Mouse (Mus musculus): ENCODE measurements at regions not wholly inside any gene's neighbourhood (a gene's known extent, or its start where the extent isn't known, plus 50 kb on each side); places are given as distances from the start of the nearest gene placed in this dataset.

DNA sequence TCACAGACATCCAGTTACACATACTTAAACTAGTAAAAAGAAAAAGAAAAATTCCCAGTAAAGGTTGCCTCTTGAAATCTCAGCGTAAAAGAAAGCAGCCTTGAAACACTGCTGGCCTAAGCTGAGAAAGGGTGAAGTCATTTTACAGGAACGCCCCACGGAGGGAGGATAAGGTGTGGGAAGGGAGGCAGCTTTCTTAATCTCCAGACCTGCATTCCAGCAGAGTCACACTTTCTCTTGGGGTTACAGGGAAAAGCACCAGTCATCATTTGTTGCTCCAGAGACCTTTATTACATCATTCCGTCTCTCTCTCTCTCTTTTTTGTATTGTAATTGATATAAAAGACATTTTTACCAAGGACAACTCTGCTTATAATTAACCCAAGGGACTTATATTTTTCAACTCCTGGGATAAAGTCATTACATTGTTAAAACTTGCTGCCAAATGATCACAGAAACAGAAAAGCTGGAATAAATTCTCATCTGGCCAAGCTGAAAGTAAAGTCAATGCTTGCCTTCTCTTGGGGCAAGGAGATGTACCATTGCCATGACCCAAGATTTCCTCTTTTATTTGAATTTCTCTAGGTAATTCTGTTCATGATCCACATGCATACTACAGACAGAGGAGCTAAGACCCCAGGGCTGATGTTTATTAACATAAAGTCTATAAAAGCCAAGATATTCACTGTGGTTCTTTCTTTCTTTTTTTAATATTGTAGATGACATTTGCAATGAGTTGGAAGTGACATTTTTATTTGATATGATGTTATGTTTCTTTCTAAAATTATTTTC lies 196.9 kb downstream of the Twistnb start:
- Histone ChIP-seq H3K4me3 (ENCODE audit: low read depth, low read length) (no peak overlapping the region), H3K36me3 (ENCODE audit: insufficient read depth, low read length) (no peaks in the 10 kb centered on the region), H3K4me2 (ENCODE audit: low read depth, low read length, poor library complexity, severe bottlenecking) (no peak overlapping the region), H3K9me3 (ENCODE audit: low read length) (no peaks in the 10 kb centered on the region), H3K27ac (ENCODE audit: low read depth, low read length) (no peak overlapping the region), H3K9ac (replicated peaks; ENCODE audit: low read length, poor library complexity, severe bottlenecking) (no peak overlapping the region), H3K27me3 (ENCODE audit: insufficient read depth, low read length) (no peaks in the 10 kb centered on the region), H3K4me1 (ENCODE audit: insufficient read depth, low read length) (no peaks in the 10 kb centered on the region)
- WGBS: 83% methylated on average over 4 of the region's 4 CpGs
- no peak for TF ChIP-seq CTCF (IDR thresholded peaks at IDR 0.05)
- no peak for DNase-seq (ENCODE audit: low spot score)
- ATAC-seq (ENCODE audit: low FRiP score): no peak

DNA sequence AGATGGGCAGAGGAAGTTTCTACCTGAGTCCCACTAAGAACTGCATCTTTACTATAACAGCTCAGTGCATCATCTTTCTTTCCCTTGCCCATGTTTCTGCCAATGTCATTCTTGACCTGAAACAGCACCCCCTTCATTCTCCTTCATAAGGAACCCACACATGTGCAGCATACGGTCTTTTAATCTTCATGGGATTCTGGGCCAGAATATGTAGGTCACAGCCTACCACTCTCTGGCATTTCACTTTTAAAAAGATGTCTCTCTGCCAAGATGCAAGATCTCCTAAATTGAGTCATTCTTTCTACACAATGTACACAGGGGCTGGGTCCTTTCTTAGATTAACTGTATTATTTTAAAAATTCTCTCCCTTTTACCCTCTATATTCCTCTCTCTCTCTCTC lies 223.2 kb downstream of the Twistnb start:
- no peak overlapping the region for H3K4me2 ChIP-seq (ENCODE audit: low read depth, low read length, poor library complexity, severe bottlenecking)
- DNase-seq (ENCODE audit: low spot score) (no peak), ATAC-seq (ENCODE audit: low FRiP score) (no peak)
- 80% methylated on average over 1 of the region's 1 CpGs for WGBS
- no peaks in the 10 kb centered on the region for H3K4me1 ChIP-seq (ENCODE audit: insufficient read depth, low read length)
- TF ChIP-seq CTCF (IDR thresholded peaks at IDR 0.05): no peak
- H3K36me3 ChIP-seq (ENCODE audit: insufficient read depth, low read length): no peaks in the 10 kb centered on the region
- no peaks in the 10 kb centered on the region for H3K9me3 ChIP-seq (ENCODE audit: low read length)
- H3K4me3 ChIP-seq (ENCODE audit: low read depth, low read length): no peak overlapping the region
- no peaks in the 10 kb centered on the region for H3K27me3 ChIP-seq (ENCODE audit: insufficient read depth, low read length)
- no peak overlapping the region for H3K27ac ChIP-seq (ENCODE audit: low read depth, low read length)
- H3K9ac ChIP-seq (replicated peaks; ENCODE audit: low read length, poor library complexity, severe bottlenecking): no peak overlapping the region

DNA sequence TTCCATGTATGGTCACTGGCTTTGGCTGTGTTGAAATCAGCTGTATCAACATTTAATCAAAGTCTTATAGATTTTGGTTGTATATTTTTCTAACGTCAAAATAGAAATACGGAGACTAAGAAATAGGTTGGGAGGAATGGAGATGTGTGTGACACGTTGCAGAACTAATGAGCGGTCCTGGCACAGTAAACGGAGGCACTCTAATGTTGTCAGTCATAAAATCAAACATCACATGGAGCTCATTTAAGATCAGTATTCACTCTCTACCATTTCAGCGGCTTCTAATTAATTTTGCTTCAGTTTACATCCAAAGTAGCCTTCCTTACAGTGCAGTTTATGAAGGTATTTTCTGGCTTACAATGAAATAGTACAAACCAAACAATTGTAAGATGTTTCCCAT lies 246.1 kb downstream of the Twistnb start:
- no peaks in the 10 kb centered on the region for H3K4me1 ChIP-seq (ENCODE audit: insufficient read depth, low read length)
- no peaks in the 10 kb centered on the region for H3K27me3 ChIP-seq (ENCODE audit: insufficient read depth, low read length)
- no peaks in the 10 kb centered on the region for H3K36me3 ChIP-seq (ENCODE audit: insufficient read depth, low read length)
- no peak overlapping the region for H3K4me3 ChIP-seq (ENCODE audit: low read depth, low read length)
- TF ChIP-seq CTCF (IDR thresholded peaks at IDR 0.05): no peak
- H3K4me2 ChIP-seq (ENCODE audit: low read depth, low read length, poor library complexity, severe bottlenecking): no peak overlapping the region
- no peak overlapping the region for H3K27ac ChIP-seq (ENCODE audit: low read depth, low read length)
- ATAC-seq (ENCODE audit: low FRiP score) (no peak), DNase-seq (ENCODE audit: low spot score) (no peak)
- H3K9me3 ChIP-seq (ENCODE audit: low read length): no peaks in the 10 kb centered on the region
- WGBS: 84% methylated on average over 6 of the region's 6 CpGs
- no peak overlapping the region for H3K9ac ChIP-seq (replicated peaks; ENCODE audit: low read length, poor library complexity, severe bottlenecking)

DNA sequence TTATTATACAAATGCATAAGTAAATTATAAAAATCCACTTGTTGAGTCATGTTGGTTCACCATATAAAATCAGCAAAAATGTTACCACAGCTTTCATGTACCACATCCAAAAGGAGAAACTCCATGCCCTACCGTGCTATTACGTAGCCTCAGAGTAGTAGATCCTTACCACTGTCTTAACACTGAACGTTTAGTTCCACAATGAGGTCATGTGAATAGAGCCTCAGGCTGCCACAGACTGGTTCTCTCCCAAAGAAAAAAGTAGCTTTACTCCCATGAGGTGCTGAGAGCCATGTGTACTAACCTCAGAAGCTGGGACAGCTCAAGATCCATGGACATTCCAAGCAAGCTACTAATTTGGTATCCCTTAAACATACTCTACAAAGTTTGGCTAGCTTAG lies 235.4 kb upstream of the Ferd3l start:
- Histone ChIP-seq H3K9ac (replicated peaks; ENCODE audit: low read length, poor library complexity, severe bottlenecking) (no peak overlapping the region), H3K36me3 (ENCODE audit: insufficient read depth, low read length) (no peaks in the 10 kb centered on the region), H3K4me3 (ENCODE audit: low read depth, low read length) (no peak overlapping the region), H3K9me3 (ENCODE audit: low read length) (no peaks in the 10 kb centered on the region), H3K4me2 (ENCODE audit: low read depth, low read length, poor library complexity, severe bottlenecking) (no peak overlapping the region), H3K27ac (ENCODE audit: low read depth, low read length) (no peak overlapping the region), H3K4me1 (ENCODE audit: insufficient read depth, low read length) (no peaks in the 10 kb centered on the region), H3K27me3 (ENCODE audit: insufficient read depth, low read length) (no peaks in the 10 kb centered on the region)
- DNase-seq (ENCODE audit: low spot score): no peak
- no peak for ATAC-seq (ENCODE audit: low FRiP score)
- no peak for TF ChIP-seq CTCF (IDR thresholded peaks at IDR 0.05)
- WGBS: 86% methylated on average over 3 of the region's 3 CpGs

DNA sequence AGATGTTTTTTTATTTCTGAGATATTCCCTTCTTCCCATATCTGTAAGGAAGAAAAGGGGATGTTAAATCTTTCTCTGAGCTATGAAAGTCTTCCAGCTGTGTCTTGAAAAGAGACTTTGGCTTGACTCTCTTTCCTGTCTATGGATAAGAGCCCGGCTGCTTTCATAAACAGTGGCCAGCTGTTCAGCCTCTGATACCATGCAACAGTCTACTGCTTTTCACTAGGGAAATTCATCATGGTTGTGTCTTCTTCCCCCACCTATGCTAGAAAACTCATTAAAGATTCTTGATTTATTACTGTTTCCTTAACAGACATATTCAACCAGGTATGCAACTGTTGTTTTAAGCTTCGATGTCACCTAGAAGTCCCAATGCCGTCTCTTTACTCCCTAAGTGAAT lies 213.8 kb upstream of the Ferd3l start:
- no peak overlapping the region for H3K4me2 ChIP-seq (ENCODE audit: low read depth, low read length, poor library complexity, severe bottlenecking)
- H3K4me1 ChIP-seq (ENCODE audit: insufficient read depth, low read length): no peaks in the 10 kb centered on the region
- no peak for TF ChIP-seq CTCF (IDR thresholded peaks at IDR 0.05)
- ATAC-seq (ENCODE audit: low FRiP score): no peak
- H3K9me3 ChIP-seq (ENCODE audit: low read length): no peaks in the 10 kb centered on the region
- no peak overlapping the region for H3K27ac ChIP-seq (ENCODE audit: low read depth, low read length)
- no peaks in the 10 kb centered on the region for H3K36me3 ChIP-seq (ENCODE audit: insufficient read depth, low read length)
- 86% methylated on average over 3 of the region's 3 CpGs for WGBS
- no peak overlapping the region for H3K9ac ChIP-seq (replicated peaks; ENCODE audit: low read length, poor library complexity, severe bottlenecking)
- H3K27me3 ChIP-seq (ENCODE audit: insufficient read depth, low read length): no peaks in the 10 kb centered on the region
- no peak overlapping the region for H3K4me3 ChIP-seq (ENCODE audit: low read depth, low read length)
- no peak for DNase-seq (ENCODE audit: low spot score)

DNA sequence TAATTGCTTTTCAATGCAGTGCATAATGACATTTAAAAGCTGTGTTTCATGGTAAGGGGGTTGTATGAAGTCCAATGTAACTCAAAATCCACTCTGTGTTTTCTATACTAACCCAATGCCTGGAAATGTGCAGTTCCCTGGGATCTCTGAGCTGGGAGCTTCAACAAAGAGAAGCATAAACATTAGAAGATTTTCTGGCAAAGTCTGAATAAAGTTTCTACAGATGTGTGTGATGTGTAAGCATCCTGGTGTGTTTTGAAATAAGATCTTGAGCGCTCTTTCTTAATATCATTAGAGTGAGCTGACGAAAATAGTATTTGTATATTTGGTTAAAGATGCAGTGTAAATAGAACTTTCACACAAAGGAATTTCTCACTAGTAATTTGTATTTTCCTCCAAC lies 212.2 kb upstream of the Ferd3l start:
- ATAC-seq (ENCODE audit: low FRiP score): no peak
- no peak overlapping the region for H3K9ac ChIP-seq (replicated peaks; ENCODE audit: low read length, poor library complexity, severe bottlenecking)
- no peaks in the 10 kb centered on the region for H3K36me3 ChIP-seq (ENCODE audit: insufficient read depth, low read length)
- H3K27ac ChIP-seq (ENCODE audit: low read depth, low read length): no peak overlapping the region
- no peaks in the 10 kb centered on the region for H3K27me3 ChIP-seq (ENCODE audit: insufficient read depth, low read length)
- WGBS: 95% methylated on average over 2 of the region's 2 CpGs
- no peaks in the 10 kb centered on the region for H3K4me1 ChIP-seq (ENCODE audit: insufficient read depth, low read length)
- H3K4me2 ChIP-seq (ENCODE audit: low read depth, low read length, poor library complexity, severe bottlenecking): no peak overlapping the region
- no peak for TF ChIP-seq CTCF (IDR thresholded peaks at IDR 0.05)
- H3K4me3 ChIP-seq (ENCODE audit: low read depth, low read length): no peak overlapping the region
- no peak for DNase-seq (ENCODE audit: low spot score)
- H3K9me3 ChIP-seq (ENCODE audit: low read length): no peaks in the 10 kb centered on the region
